Mouse (Mus musculus): Measurements from ENCODE around the gene Olfr1193.
"Not testable (repeated sequence)": the region's sequence is repeated elsewhere in the genome, so short reads cannot be mapped to it uniquely, and the experiment has no call there.

Gene Olfr1193

GRCm38 (mm10) chr2:88675328-88675727, at the start of gene Olfr1193:
Gene Olfr1193, plus strand, starts transcription at chr2:88675628.
- in situ Hi-C loops (cut with MboI; ENCODE audit: low sequenced_read_pairs): not testable (repeated sequence)

GRCm38 (mm10) chr2:88640242-88640641, 35.2 kb upstream of the Olfr1193 start, which contains the start of gene Olfr1191-ps1:
Gene Olfr1191-ps1, plus strand, starts transcription at chr2:88640542.
- in situ Hi-C loops (cut with MboI; ENCODE audit: low sequenced_read_pairs): not testable (repeated sequence)

- in situ Hi-C loops (cut with MboI; ENCODE audit: low sequenced_read_pairs): no loop called here
Measured at GRCm38 (mm10) chr2:88648209-88648608, 27.2 kb upstream of the Olfr1193 start, which contains the start of gene Olfr1192-ps1. Gene Olfr1192-ps1, plus strand, starts transcription at chr2:88648509.

GRCm38 (mm10) chr2:88689087-88689486, 13.7 kb downstream of the Olfr1193 start, which contains the start of gene Olfr1195:
Gene Olfr1195, minus strand, starts transcription at chr2:88689187.
- in situ Hi-C loops (cut with MboI; ENCODE audit: low sequenced_read_pairs): no loop called here

GRCm38 (mm10) chr2:88704497-88704896, 29.1 kb downstream of the Olfr1193 start, which contains the start of gene Olfr1196:
Gene Olfr1196, minus strand, starts transcription at chr2:88704597.
- in situ Hi-C loops (cut with MboI; ENCODE audit: low sequenced_read_pairs): no loop called here

Data from CH12F3 (cell line).